Mouse (Mus musculus): Measurements from ENCODE around the gene Fmo3.

Fmo3 gene

DNA sequence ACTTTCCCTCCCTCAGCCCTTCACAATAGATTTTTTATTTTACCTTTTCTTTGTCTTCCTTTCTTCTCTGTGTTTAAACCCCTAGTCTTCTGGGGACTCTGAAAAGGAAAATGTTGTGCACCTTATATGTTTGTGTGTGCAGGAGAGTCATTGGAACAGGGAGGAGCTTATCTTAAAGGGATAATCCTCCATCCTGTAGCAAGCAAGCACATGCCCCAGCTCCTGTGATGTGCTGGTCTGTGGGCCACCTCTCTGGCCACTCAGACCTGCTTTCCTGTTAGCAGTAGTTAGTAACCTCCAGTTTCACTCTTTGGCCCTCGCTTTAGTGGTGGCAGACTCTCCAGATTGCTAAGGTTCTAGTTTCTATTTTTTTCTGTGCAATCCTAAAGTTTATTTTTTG, at the start of gene Fmo3:
Gene Fmo3 (minus strand): TSS at position 101 of the 400 bp plus-strand sequence.
- DNase-seq = no peak

- DNase-seq = no peak
Observed at GRCm38 (mm10) chr1:163023075-163023474, 38.7 kb upstream of the Fmo3 start.

- no peak for DNase-seq
Observed at GRCm38 (mm10) chr1:163009220-163009619, 24.9 kb upstream of the Fmo3 start.

GRCm38 (mm10) chr1:163003496-163003895, 19.2 kb upstream of the Fmo3 start:
- DNase-seq = peak; percentile 44

DNA sequence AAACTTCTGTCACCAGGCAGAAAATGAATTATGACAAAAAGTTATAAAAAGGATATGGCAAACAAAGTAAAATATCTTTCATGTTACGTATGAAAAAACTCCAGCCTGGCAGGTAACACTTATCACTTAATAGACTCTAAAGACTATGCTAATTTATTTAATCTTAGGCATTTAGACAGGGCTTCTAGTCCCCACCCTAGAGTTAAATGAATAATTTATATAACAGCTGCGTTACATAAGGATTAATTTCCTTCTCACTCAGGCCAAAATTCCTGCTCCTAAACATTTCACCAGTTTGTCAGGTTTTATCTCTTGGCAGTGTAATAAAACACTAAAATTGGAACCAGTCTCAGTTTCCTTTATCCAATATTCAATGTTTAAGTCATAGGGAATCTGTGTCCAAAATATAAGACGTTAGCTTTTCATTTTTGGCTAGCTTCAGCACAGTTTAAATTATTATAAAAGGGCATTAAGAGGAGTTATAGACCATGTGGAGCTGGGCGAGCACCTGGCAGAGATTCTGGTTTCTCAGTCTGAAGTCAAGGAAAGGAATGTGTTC, 17.0 kb upstream of the Fmo3 start:
- no peak for DNase-seq

DNA sequence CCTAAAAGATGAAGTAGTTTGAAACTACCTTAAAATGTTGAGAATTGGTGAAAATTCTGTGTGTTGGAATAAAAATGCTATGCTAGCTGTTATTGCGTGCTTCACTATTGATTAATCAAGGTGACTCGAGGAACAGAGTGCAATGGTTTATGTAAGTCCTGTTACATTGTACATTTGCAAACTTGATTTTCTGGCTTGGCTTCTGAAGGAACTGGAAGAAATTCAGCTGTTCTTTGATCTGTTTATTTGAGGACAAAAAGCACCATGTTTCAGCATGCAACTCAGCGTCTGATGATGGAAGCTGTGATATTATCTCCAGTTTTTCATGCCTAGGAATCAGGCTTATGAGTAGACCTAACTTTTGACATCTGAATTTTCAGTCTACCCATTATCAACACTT, 3.2 kb upstream of the Fmo3 start:
- DNase-seq = no peak

GRCm38 (mm10) chr1:162986777-162987176, 2.4 kb upstream of the Fmo3 start:
- no peak for DNase-seq

- no peak for DNase-seq
Observed at GRCm38 (mm10) chr1:162986121-162986748, 1.9 kb upstream of the Fmo3 start.

DNA sequence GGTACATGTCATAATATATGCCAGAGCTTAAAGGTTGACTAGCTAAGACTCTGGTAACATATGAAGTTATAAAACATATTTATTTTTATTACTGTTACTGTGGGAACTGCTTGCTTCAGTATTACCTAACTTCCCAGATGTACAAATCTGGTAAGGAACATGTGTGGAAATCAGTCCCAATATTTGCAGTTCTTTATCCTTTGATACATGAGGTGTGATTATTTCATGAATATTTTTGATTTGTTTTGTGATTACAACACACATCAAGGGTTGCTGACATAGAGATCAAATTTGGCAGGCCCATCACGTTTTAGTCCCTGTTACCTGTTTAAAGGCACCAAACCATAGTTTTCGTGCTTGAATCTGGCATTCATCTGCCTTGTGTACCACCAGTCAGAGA, 20.8 kb downstream of the Fmo3 start:
- no peak for DNase-seq

DNA sequence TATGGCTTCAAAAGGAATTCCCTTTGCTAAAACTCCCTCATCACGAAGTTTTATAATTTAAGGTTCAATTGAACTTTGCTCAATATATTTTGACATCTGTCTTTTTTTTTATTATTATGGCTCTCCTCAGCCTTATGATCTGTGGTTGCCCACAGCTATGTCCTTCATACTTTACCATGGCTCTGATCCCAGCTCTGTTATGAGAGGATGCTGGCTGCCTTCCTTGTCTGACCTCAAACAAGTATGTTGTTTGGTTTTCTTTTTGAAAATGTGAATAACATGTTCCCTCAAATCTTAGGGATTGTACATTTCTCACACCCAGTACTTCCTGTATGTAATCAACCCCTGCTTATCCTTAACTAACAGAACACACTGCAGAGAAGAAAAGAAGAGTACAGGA, 26.9 kb downstream of the Fmo3 start:
- DNase-seq = no peak

GRCm38 (mm10) chr1:162953079-162953478, 31.2 kb downstream of the Fmo3 start:
- no peak for DNase-seq

DNA sequence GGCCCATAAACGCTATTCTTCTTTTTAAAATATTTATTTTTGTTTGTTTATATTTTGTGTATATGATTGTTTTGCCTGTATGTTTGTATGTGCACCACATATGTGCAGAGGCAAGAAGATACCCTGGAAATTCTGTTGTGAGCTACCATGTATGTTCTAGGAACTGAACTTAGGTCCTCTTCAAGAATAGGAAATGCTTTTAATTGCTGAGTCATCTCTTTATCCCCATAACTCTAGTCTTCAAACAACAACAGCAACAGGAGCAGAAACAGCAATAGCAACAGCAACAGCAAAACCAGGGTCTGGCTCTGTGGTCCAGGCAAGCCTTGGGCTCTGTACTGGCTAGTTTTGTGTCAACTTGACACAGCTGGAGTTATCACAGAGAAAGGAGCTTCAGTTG, 34.6 kb downstream of the Fmo3 start:
- DNase-seq = no peak

DNA sequence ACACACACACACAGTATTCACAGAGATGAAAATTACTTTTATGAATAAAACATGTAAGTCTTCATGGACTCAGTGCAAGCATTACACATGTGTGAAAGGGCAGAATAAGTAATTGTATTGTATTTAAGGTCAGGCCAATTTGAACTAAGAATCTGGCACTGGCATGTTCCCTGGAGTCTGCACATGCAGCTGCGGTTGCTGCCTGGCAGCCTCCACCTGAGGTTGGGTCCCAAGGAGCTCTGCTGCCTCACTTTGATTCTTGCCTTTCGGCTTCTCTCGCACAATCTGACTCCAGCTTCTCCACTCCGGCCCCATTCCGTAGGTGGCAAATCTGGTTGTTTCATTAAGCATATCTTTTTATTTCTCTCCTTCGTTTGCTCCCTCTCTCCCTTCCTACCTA, 36.4 kb downstream of the Fmo3 start:
- DNase-seq = no peak

- no peak for DNase-seq
Observed at GRCm38 (mm10) chr1:162946837-162947558, 37.3 kb downstream of the Fmo3 start.

DNA sequence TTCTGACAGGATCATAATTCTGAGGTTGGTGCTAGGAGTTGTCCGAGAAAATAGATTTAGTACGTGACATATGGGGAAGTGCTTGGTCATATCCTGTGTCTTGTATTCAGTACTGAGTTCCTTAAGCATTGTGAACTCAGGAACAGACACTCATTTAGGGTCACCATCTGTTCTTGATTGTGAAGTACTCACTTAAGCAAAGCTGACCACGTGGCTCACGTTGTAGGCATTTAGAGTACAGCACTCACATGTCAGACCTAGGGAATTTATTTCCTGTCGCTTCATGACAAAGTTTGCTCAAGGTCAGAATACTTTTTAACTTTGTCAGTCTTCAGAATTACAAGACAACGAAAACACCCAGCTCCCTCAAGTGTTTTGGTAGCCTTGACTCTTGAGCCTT, 40.6 kb downstream of the Fmo3 start:
- DNase-seq = no peak

DNA sequence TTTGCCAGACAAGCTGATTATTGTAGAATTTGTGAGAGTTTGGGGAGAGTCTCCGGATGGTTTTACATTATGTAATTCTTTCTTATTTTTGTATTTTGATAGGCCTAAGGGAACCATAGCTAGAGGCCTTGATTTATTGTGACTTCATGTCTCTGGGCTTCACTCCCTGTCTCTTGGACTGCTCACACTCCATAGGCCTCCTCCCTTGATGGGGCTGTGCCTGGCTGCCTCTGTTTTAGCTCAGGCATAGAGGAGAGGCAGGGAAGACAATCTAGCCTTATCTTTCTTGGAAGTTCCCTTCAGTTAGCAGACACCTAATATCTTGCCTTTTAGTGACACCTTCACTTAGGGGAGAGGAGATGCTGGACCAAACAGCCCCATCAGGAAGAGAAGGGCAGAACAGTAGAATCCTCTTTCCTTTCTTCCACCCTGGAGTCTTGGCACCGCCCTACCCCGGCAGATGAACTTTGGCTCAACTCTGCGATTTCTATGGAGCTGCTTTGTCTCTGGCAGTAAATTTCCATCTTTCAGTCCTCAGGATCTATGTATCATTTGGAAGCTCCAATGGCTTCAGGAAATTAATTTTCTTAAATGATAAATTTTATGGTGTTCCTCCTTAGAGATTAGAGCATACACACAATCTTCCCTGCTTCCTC, 45.5 kb downstream of the Fmo3 start:
- DNase-seq = peak; percentile 70

DNA sequence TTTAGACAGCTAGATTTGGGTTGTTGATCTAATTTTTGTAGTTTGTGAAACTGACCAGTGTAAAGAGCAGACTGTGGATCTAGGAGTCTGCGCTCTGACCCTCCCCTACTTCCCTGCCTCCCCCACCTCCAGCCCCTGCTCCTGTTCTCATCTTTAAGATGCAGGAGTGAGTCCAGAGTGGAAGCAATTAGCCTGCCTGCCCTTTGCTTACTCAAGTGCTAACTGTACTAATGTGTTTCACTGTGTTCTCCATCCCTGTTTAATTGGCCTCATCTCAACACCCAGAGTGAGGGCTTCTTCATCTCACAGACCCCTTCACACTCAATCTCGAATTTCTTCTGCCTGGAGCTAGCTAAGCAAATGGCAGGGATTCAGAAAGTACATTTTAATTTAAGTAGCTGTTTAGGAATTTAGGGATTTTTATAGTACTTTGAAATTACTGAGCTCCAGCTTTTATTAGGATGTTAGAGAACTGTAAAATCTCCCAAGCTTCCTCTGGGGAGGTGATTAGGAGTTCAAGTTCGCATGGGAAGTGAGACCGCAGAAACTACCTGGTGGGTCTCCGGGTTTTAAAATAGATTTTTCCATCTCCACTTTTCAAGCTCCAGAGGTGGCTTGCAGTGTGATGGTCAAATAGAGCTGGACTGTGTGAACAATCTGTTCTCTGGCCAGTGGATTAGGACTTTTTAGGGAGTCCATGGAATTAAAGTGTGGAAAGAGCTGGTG, 46.2 kb downstream of the Fmo3 start:
- no peak for DNase-seq

- no peak for DNase-seq
Observed at GRCm38 (mm10) chr1:162937415-162937814, 46.9 kb downstream of the Fmo3 start, which contains the start of gene Fmo6. Gene Fmo6 (minus strand): TSS chr1:162937515.

DNA sequence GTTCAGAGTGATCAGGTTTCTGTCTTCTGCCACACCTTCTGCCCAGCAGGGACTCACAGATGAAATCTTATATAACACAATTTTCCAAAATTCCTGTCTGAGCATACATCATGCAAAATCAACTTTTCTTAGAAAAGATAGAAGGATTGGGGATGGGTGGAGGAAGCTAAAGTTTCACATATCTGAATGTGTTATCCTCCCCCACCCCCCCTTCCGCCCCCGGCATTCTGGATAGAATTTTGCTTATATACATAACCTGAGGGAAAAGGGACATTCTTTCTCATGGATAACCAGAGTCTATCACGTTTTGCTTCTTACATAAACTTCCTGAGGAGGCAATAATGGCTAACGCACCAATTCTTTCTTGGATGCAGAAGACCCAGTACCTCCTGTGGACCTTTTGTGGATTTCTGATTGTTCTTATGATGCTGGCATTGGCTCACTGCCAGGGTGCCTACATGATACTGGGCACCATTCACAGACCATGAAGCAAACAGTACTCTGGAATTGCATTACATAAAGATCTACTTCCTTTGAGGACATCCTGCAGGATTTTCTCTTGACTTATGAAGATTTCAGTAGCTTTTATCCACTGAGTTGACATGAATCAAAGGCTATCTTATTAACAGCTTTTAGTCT, 49.8 kb downstream of the Fmo3 start:
- no peak for DNase-seq

- no peak for DNase-seq
Observed at GRCm38 (mm10) chr1:162932386-162932785, 51.9 kb downstream of the Fmo3 start.

DNA sequence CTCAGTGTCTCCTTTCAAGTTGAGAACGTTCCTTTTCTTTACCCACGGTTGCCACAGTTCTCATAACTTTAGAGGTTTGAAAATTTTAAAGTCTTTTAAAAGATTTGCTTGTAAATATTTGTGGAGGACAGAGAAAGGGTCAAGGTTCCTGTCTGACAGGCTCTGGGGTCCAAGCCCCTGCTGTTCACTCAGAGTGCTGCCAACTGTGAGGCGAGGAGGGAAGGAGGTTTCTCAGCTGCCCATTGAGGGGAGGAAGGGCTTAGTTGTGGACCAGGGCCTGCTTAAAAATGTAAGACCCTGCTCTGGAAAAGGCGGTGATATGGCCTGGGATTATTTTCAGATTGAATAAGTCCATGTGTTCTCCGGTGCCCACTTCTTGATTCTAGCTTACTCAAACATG, 52.4 kb downstream of the Fmo3 start:
- DNase-seq = peak; percentile 14

- no peak for DNase-seq
Observed at GRCm38 (mm10) chr1:162931310-162931875, 52.9 kb downstream of the Fmo3 start.
